Mouse (Mus musculus) hindbrain, embryonic 14.5 days (tissue): ENCODE measurements around the gene Gm5485. TPM values are rescaled to one million over a fixed set of nuclear protein-coding genes. Genes with fewer than 3 reads are reported as not detected.

Experiments used
- ATAC-seq: fragments of 200-750 bp; cut with Nextera tagmentation; 2 replicates; pipeline ENCODE4 v1.8.0; 2017; ENCODE audit warnings: moderate number of reproducible peaks, mild to moderate bottlenecking, moderate TSS enrichment, moderate library complexity; ENCODE audit not compliant: low FRiP score
- DNase-seq: peaks from one replicate; pipeline ENCODE4 v3.0.0-alpha.2; 2015; ENCODE audit warnings: low spot score
- H3K27ac ChIP-seq: fragments of 300-500 bp; sonication (generic); 2 replicates; pipeline ENCODE4 v1.5.1; 2014; ENCODE audit warnings: mild to moderate bottlenecking, moderate library complexity
- H3K27me3 ChIP-seq: fragments of 300-500 bp; sonication (generic); 2 replicates; pipeline ENCODE4 v1.6.1; 2014; ENCODE audit warnings: mild to moderate bottlenecking, low read length, mixed read lengths; ENCODE audit not compliant: control insufficient read depth, insufficient read depth
- H3K36me3 ChIP-seq: fragments of 300-500 bp; sonication (generic); replicated peaks from 2 replicates; pipeline ENCODE4 v1.6.1; 2014; ENCODE audit not compliant: control insufficient read depth, insufficient read depth
- H3K4me1 ChIP-seq: fragments of 300-500 bp; sonication (generic); replicated peaks from 2 replicates; pipeline ENCODE4 v1.6.1; 2014; ENCODE audit warnings: antibody characterized with exemption, low read length, mixed read lengths; ENCODE audit not compliant: control insufficient read depth, insufficient read depth
- H3K4me2 ChIP-seq: fragments of 300-500 bp; sonication (generic); replicated peaks from 2 replicates; pipeline ENCODE4 v1.6.1; 2014; ENCODE audit warnings: mild to moderate bottlenecking, moderate library complexity
- H3K4me3 ChIP-seq: fragments of 300-500 bp; sonication (generic); replicated peaks from 2 replicates; pipeline ENCODE4 v1.5.1; 2014; ENCODE audit warnings: mild to moderate bottlenecking, low read length
- H3K9ac ChIP-seq: fragments of 300-500 bp; sonication (generic); 2 replicates; pipeline ENCODE4 v1.6.1; 2014
- H3K9me3 ChIP-seq: fragments of 300-500 bp; sonication (generic); 2 replicates; pipeline ENCODE4 v1.6.1; 2016; ENCODE audit warnings: low read length; ENCODE audit not compliant: control insufficient read depth
- WGBS: fragments of 180-500 bp; shearing (Covaris S2); extraction: QIAGEN DNeasy Blood & Tissue Kit; methylation state at CpG from one replicate; pipeline ENCODE4 v1.1.7; 2014; 5-methylcytosine and 5-hydroxymethylcytosine counted together
- polyA plus RNA-seq: library from polyadenylated mRNA; unstranded; fragments of >200 nt; fragmentation: Nextera tagmentation; extraction: Ambion mirVana; gene quantifications from 2 replicates; pipeline ENCODE4 v1.2.1, GENCODE M21; 2014

The Gm5485 gene
- polyA plus RNA-seq, 1 experiment from 2014 or later: not detected

- Histone ChIP-seq H3K36me3 (no peaks in the 10 kb centered on the region), H3K4me3 (no peak overlapping the region), H3K9me3 (no peaks in the 10 kb centered on the region), H3K27me3 (no peaks in the 10 kb centered on the region), H3K9ac (no peak overlapping the region), H3K27ac (no peak overlapping the region), H3K4me2 (no peak overlapping the region), H3K4me1 (no peaks in the 10 kb centered on the region)
- WGBS: 92% methylated on average over 2 of the region's 2 CpGs
- DNase-seq (no peak), ATAC-seq (no peak)
Measured at GRCm38 (mm10) chr16:48395278-48395677, 16.9 kb downstream of the Gm5485 start.

GRCm38 (mm10) chr16:48386982-48387381 is 25.2 kb downstream of the Gm5485 start:
- no peak overlapping the region for H3K4me3 ChIP-seq
- no peaks in the 10 kb centered on the region for H3K27me3 ChIP-seq
- no peak for ATAC-seq
- H3K36me3 ChIP-seq: no peaks in the 10 kb centered on the region
- WGBS: 72% methylated on average over 2 of the region's 2 CpGs
- H3K9me3 ChIP-seq: no peaks in the 10 kb centered on the region
- no peak overlapping the region for H3K27ac ChIP-seq
- DNase-seq: no peak
- H3K9ac ChIP-seq: no peak overlapping the region
- H3K4me1 ChIP-seq: no peaks in the 10 kb centered on the region
- H3K4me2 ChIP-seq: no peak overlapping the region

- Histone ChIP-seq H3K27ac (no peak overlapping the region), H3K9me3 (no peaks in the 10 kb centered on the region), H3K36me3 (no peaks in the 10 kb centered on the region), H3K4me2 (no peak overlapping the region), H3K4me1 (no peaks in the 10 kb centered on the region), H3K27me3 (no peaks in the 10 kb centered on the region), H3K4me3 (no peak overlapping the region), H3K9ac (no peak overlapping the region)
- ATAC-seq: no peak
- 72% methylated on average over 3 of the region's 3 CpGs for WGBS
- DNase-seq: no peak
Measured at GRCm38 (mm10) chr16:48383582-48384257, 28.5 kb downstream of the Gm5485 start.

GRCm38 (mm10) chr16:48373711-48374485 is 38.3 kb downstream of the Gm5485 start:
- H3K27me3 ChIP-seq: no peaks in the 10 kb centered on the region
- WGBS: 78% methylated on average over 7 of the region's 7 CpGs
- no peak for DNase-seq

GRCm38 (mm10) chr16:48372461-48372860 is 39.8 kb downstream of the Gm5485 start:
- Histone ChIP-seq H3K4me1 (no peaks in the 10 kb centered on the region), H3K9me3 (no peaks in the 10 kb centered on the region), H3K27ac (no peak overlapping the region), H3K36me3 (no peaks in the 10 kb centered on the region), H3K9ac (no peak overlapping the region), H3K4me3 (no peak overlapping the region), H3K4me2 (no peak overlapping the region), H3K27me3 (no peaks in the 10 kb centered on the region)
- 0 out of 2 replicates have a peak, but pooled peaks have one; percentile 31 for ATAC-seq
- 68% methylated on average over 6 of the region's 6 CpGs for WGBS
- no peak for DNase-seq

More at GRCm38 (mm10) chr16:48373711-48374485, 38.3 kb downstream of the Gm5485 start:
- Histone ChIP-seq H3K27ac (no peak overlapping the region), H3K9ac (no peak overlapping the region), H3K36me3 (no peaks in the 10 kb centered on the region), H3K4me2 (no peak overlapping the region), H3K9me3 (no peaks in the 10 kb centered on the region), H3K4me3 (no peak overlapping the region), H3K4me1 (no peaks in the 10 kb centered on the region)
- ATAC-seq: no peak

GRCm38 (mm10) chr16:48368096-48368495 is 44.1 kb downstream of the Gm5485 start:
- no peak overlapping the region for H3K9ac ChIP-seq
- H3K27me3 ChIP-seq: no peaks in the 10 kb centered on the region
- H3K4me3 ChIP-seq: no peak overlapping the region
- no peaks in the 10 kb centered on the region for H3K36me3 ChIP-seq
- DNase-seq: no peak
- no peaks in the 10 kb centered on the region for H3K4me1 ChIP-seq
- H3K27ac ChIP-seq: no peak overlapping the region
- H3K4me2 ChIP-seq: no peak overlapping the region
- ATAC-seq: no peak
- H3K9me3 ChIP-seq: no peaks in the 10 kb centered on the region
- WGBS: 90% methylated on average over 2 of the region's 2 CpGs

- 92% methylated on average over 5 of the region's 5 CpGs for WGBS
- no peak for DNase-seq
- Histone ChIP-seq H3K4me3 (no peak overlapping the region), H3K9me3 (no peaks in the 10 kb centered on the region), H3K27me3 (no peaks in the 10 kb centered on the region), H3K4me1 (no peaks in the 10 kb centered on the region), H3K27ac (no peak overlapping the region), H3K36me3 (no peaks in the 10 kb centered on the region), H3K9ac (no peak overlapping the region), H3K4me2 (no peak overlapping the region)
- no peak for ATAC-seq
Measured at GRCm38 (mm10) chr16:48366801-48367200, 45.4 kb downstream of the Gm5485 start.

- no peak overlapping the region for H3K4me2 ChIP-seq
- H3K4me1 ChIP-seq: no peaks in the 10 kb centered on the region
- H3K4me3 ChIP-seq: no peak overlapping the region
- 90% methylated on average over 12 of the region's 12 CpGs for WGBS
- DNase-seq (no peak), ATAC-seq (0 out of 2 replicates have a peak, but pooled peaks have one; percentile 24)
- H3K27me3 ChIP-seq: no peaks in the 10 kb centered on the region
- H3K9me3 ChIP-seq: no peaks in the 10 kb centered on the region
- H3K9ac ChIP-seq: no peak overlapping the region
- H3K27ac ChIP-seq: no peak overlapping the region
- no peaks in the 10 kb centered on the region for H3K36me3 ChIP-seq
Measured at GRCm38 (mm10) chr16:48360887-48361286, 51.3 kb downstream of the Gm5485 start.

- DNase-seq (no peak), ATAC-seq (no peak)
- Histone ChIP-seq H3K9ac (no peak overlapping the region), H3K36me3 (no peaks in the 10 kb centered on the region), H3K4me2 (no peak overlapping the region), H3K4me3 (no peak overlapping the region), H3K4me1 (no peaks in the 10 kb centered on the region), H3K9me3 (no peaks in the 10 kb centered on the region), H3K27me3 (no peaks in the 10 kb centered on the region), H3K27ac (no peak overlapping the region)
- WGBS: 100% methylated on average over 1 of the region's 1 CpGs
Measured at GRCm38 (mm10) chr16:48356417-48356816, 55.8 kb downstream of the Gm5485 start.
